Mouse (Mus musculus): ENCODE results near the gene Dbndd1. TPM values are rescaled to one million over a fixed set of nuclear protein-coding genes. Genes with fewer than 3 reads are reported as not detected.
"Not testable (repeated sequence)": the region's sequence is repeated elsewhere in the genome, so short reads cannot be mapped to it uniquely, and the experiment has no call there.

Gene Dbndd1
- polyA plus RNA-seq, 1 experiment from 2014 or later = 85.6 TPM

GRCm38 (mm10) chr8:123477737-123478258 is 37.5 kb downstream of the Dbndd1 start, which contains the start of gene Afg3l1:
Afg3l1 (plus strand) TSS chr8:123477903.
- Histone ChIP-seq H3K27me3 (replicated peaks; ENCODE audit: control insufficient read depth, insufficient read depth, low read length) (no peaks in the 10 kb centered on the region), H3K4me1 (ENCODE audit: control insufficient read depth, insufficient read depth, low read depth, low read length) (peaks cover 17% of the 10 kb centered on the region), H3K27ac (ENCODE audit: low read depth, low read length) (peak within 1 kb of the TSS; percentile 98), H3K4me3 (ENCODE audit: low read length) (peak within 1 kb of the TSS; percentile 74), H3K36me3 (ENCODE audit: control insufficient read depth, insufficient read depth, low read length) (peaks cover 9% of the 10 kb centered on the region), H3K9ac (ENCODE audit: low read depth, low read length) (peak within 1 kb of the TSS; percentile 92), H3K9me3 (ENCODE audit: control insufficient read depth, low read length) (no peaks in the 10 kb centered on the region), H3K4me2 (ENCODE audit: low read length) (peak within 1 kb of the TSS; percentile 88)
- ATAC-seq = peak; percentile 90
- under 1% methylated on average over 47 of the region's 58 CpGs for WGBS

- 5% methylated on average over 34 of the region's 34 CpGs for WGBS
Measured at GRCm38 (mm10) chr8:123476911-123477736, 38.1 kb downstream of the Dbndd1 start.

GRCm38 (mm10) chr8:123474549-123474948 is 40.7 kb downstream of the Dbndd1 start:
- not testable (repeated sequence) for H3K27me3 ChIP-seq (replicated peaks; ENCODE audit: control insufficient read depth, insufficient read depth, low read length); H3K36me3 ChIP-seq (ENCODE audit: control insufficient read depth, insufficient read depth, low read length)
- WGBS = 71% methylated on average over 5 of the region's 5 CpGs

More at GRCm38 (mm10) chr8:123476911-123477736, 38.1 kb downstream of the Dbndd1 start:
- Histone ChIP-seq H3K9me3 (ENCODE audit: control insufficient read depth, low read length) (no peaks in the 10 kb centered on the region), H3K27ac (ENCODE audit: low read depth, low read length) (peak overlapping the region; percentile 98), H3K4me2 (ENCODE audit: low read length) (peak overlapping the region; percentile 88), H3K9ac (ENCODE audit: low read depth, low read length) (peak overlapping the region; percentile 92), H3K4me1 (ENCODE audit: control insufficient read depth, insufficient read depth, low read depth, low read length) (peaks cover 17% of the 10 kb centered on the region), H3K4me3 (ENCODE audit: low read length) (peak overlapping the region; percentile 74), H3K27me3 (replicated peaks; ENCODE audit: control insufficient read depth, insufficient read depth, low read length) (no peaks in the 10 kb centered on the region), H3K36me3 (ENCODE audit: control insufficient read depth, insufficient read depth, low read length) (peaks cover 7% of the 10 kb centered on the region)
- peak; percentile 64 for ATAC-seq

GRCm38 (mm10) chr8:123472991-123473390 is 42.3 kb downstream of the Dbndd1 start:
- not testable (repeated sequence) for H3K4me2 ChIP-seq (ENCODE audit: low read length); H3K27me3 ChIP-seq (replicated peaks; ENCODE audit: control insufficient read depth, insufficient read depth, low read length); H3K9me3 ChIP-seq (ENCODE audit: control insufficient read depth, low read length); H3K9ac ChIP-seq (ENCODE audit: low read depth, low read length); H3K4me3 ChIP-seq (ENCODE audit: low read length); ATAC-seq; H3K4me1 ChIP-seq (ENCODE audit: control insufficient read depth, insufficient read depth, low read depth, low read length); H3K27ac ChIP-seq (ENCODE audit: low read depth, low read length); H3K36me3 ChIP-seq (ENCODE audit: control insufficient read depth, insufficient read depth, low read length)
- 76% methylated on average over 6 of the region's 6 CpGs for WGBS

More at GRCm38 (mm10) chr8:123474549-123474948, 40.7 kb downstream of the Dbndd1 start:
- ATAC-seq; H3K4me2 ChIP-seq (ENCODE audit: low read length); H3K27ac ChIP-seq (ENCODE audit: low read depth, low read length); H3K4me3 ChIP-seq (ENCODE audit: low read length); H3K9ac ChIP-seq (ENCODE audit: low read depth, low read length); H3K9me3 ChIP-seq (ENCODE audit: control insufficient read depth, low read length): not testable (repeated sequence)
- H3K4me1 ChIP-seq (ENCODE audit: control insufficient read depth, insufficient read depth, low read depth, low read length) = peaks cover 17% of the 10 kb centered on the region

GRCm38 (mm10) chr8:123467476-123467875 is 47.8 kb downstream of the Dbndd1 start:
- no peak for ATAC-seq
- Histone ChIP-seq H3K9ac (ENCODE audit: low read depth, low read length) (no peak overlapping the region), H3K36me3 (ENCODE audit: control insufficient read depth, insufficient read depth, low read length) (peaks cover 4% of the 10 kb centered on the region), H3K27me3 (replicated peaks; ENCODE audit: control insufficient read depth, insufficient read depth, low read length) (no peaks in the 10 kb centered on the region), H3K4me2 (ENCODE audit: low read length) (no peak overlapping the region), H3K27ac (ENCODE audit: low read depth, low read length) (no peak overlapping the region), H3K9me3 (ENCODE audit: control insufficient read depth, low read length) (0 out of 2 replicates have a peak, but pooled peaks cover 2% of the 10 kb centered on the region), H3K4me1 (ENCODE audit: control insufficient read depth, insufficient read depth, low read depth, low read length) (no peaks in the 10 kb centered on the region), H3K4me3 (ENCODE audit: low read length) (no peak overlapping the region)
- whole genome bisulfite sequencing = 79% methylated on average over 3 of the region's 3 CpGs

GRCm38 (mm10) chr8:123463651-123464050 is 51.6 kb downstream of the Dbndd1 start:
- Histone ChIP-seq H3K9ac (ENCODE audit: low read depth, low read length) (no peak overlapping the region), H3K27me3 (replicated peaks; ENCODE audit: control insufficient read depth, insufficient read depth, low read length) (no peaks in the 10 kb centered on the region), H3K4me2 (ENCODE audit: low read length) (no peak overlapping the region), H3K27ac (ENCODE audit: low read depth, low read length) (no peak overlapping the region), H3K4me1 (ENCODE audit: control insufficient read depth, insufficient read depth, low read depth, low read length) (no peaks in the 10 kb centered on the region), H3K9me3 (ENCODE audit: control insufficient read depth, low read length) (0 out of 2 replicates have a peak, but pooled peaks cover 2% of the 10 kb centered on the region), H3K4me3 (ENCODE audit: low read length) (no peak overlapping the region), H3K36me3 (ENCODE audit: control insufficient read depth, insufficient read depth, low read length) (peaks cover 25% of the 10 kb centered on the region)
- ATAC-seq = no peak
- WGBS = 89% methylated on average over 4 of the region's 4 CpGs

Other genes starting within 250 kb of the Dbndd1 start
- 5.7 and 7.8 TPM in 2 replicates for gene Fanca, start 196.9 kb downstream of the Dbndd1 start, polyA plus RNA-seq (2015; fragmentation: Nextera tagmentation; extraction: Ambion mirVana)
- gene Spire2, start 182.8 kb downstream of the Dbndd1 start, polyA plus RNA-seq (2015; fragmentation: Nextera tagmentation; extraction: Ambion mirVana) = 27.3 and 38.5 TPM in 2 replicates
- gene Tcf25, start 141.7 kb downstream of the Dbndd1 start, polyA plus RNA-seq (2015; fragmentation: Nextera tagmentation; extraction: Ambion mirVana) = 396 and 405 TPM in 2 replicates
- 0.05 and 0.10 TPM in 2 replicates for gene Mc1r, start 108.4 kb downstream of the Dbndd1 start, polyA plus RNA-seq (2015; fragmentation: Nextera tagmentation; extraction: Ambion mirVana)
- 1,869 and 1,947 TPM in 2 replicates for gene Tubb3, start 104.0 kb downstream of the Dbndd1 start, polyA plus RNA-seq (2015; fragmentation: Nextera tagmentation; extraction: Ambion mirVana)
- 50.5 and 53.5 TPM in 2 replicates for gene Def8, start 91.9 kb downstream of the Dbndd1 start, polyA plus RNA-seq (2015; fragmentation: Nextera tagmentation; extraction: Ambion mirVana)
- 48.7 and 57.4 TPM in 2 replicates for gene Afg3l1, start 37.6 kb downstream of the Dbndd1 start, polyA plus RNA-seq (2015; fragmentation: Nextera tagmentation; extraction: Ambion mirVana)
- 40.9 and 44.1 TPM in 2 replicates for gene Gas8, start 3.4 kb upstream of the Dbndd1 start, polyA plus RNA-seq (2015; fragmentation: Nextera tagmentation; extraction: Ambion mirVana)
- gene Rhou, start 138.5 kb upstream of the Dbndd1 start, polyA plus RNA-seq (2015; fragmentation: Nextera tagmentation; extraction: Ambion mirVana) = 11.6 and 12.3 TPM in 2 replicates

Data from hindbrain, embryonic 16.5 days (tissue).